Mouse (Mus musculus): ENCODE data around the gene Wfdc21. TPM values are rescaled to one million over a fixed set of nuclear protein-coding genes. Genes with fewer than 3 reads are reported as not detected.

Gene Wfdc21
- total RNA-seq (2021) = not detected

- DNase-seq (ENCODE audit: extremely low spot score in 1 of 2, low spot score in 1 of 2) = no peak
These were observed at the start of gene Wfdc21 for GRCm38 (mm10) chr11:83746681-83747080. TSS of gene Wfdc21 (plus strand) at chr11:83746940.

DNA sequence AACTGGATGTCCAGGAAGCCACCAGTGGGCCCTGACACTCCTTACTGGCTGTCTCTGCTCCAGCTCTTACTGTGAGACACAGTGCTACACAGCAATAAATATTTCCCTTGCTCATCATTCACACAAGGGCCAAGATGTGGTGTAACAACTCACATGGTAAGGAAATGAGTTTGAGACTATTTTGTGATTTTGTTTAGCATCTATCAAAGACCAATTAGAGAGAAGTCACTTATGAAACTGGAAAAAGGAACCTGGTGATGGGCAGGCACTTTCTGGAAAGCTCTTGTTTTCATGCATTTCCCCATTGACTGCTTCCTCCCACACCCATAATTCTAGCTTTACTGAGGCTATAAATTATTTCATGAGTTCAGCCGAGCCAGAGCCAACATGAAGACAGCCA, 43.0 kb upstream of the Wfdc21 start, which contains the start of gene Wfdc17:
Wfdc17 (plus strand) TSS at position 287 of the 400 bp plus-strand sequence.
- no peak for DNase-seq (ENCODE audit: extremely low spot score in 1 of 2, low spot score in 1 of 2)

- DNase-seq (ENCODE audit: extremely low spot score in 1 of 2, low spot score in 1 of 2) = no peak
These were observed 38.0 kb upstream of the Wfdc21 start, which contains the start of gene Wfdc18 for GRCm38 (mm10) chr11:83708715-83709114. TSS of gene Wfdc18 (plus strand) at chr11:83709015.

- peak in 1 of 2 experiments; percentile 21 for DNase-seq (ENCODE audit: extremely low spot score in 1 of 2, low spot score in 1 of 2)
These were observed 37.1 kb upstream of the Wfdc21 start for GRCm38 (mm10) chr11:83709683-83710082.

DNA sequence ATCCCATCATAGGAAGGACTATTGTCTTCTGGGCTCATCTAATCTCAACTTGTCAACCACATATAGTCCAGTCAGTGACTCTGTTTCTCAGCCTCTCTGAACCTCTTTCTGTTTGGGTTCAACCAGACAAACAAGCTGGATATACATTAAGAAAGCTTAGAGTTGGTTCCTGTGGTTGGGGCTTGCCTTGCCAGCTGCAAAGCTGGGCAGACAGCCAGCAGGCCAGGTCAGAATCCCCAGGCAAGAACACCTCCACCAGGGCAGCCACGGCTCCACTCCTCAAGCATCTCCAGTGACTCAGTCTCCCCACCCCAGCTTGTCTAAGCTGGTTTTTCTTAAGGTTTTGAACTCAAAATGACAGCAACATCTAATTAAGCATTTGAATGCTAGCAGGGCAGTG, 34.1 kb upstream of the Wfdc21 start:
- no peak for DNase-seq (ENCODE audit: extremely low spot score in 1 of 2, low spot score in 1 of 2)

DNA sequence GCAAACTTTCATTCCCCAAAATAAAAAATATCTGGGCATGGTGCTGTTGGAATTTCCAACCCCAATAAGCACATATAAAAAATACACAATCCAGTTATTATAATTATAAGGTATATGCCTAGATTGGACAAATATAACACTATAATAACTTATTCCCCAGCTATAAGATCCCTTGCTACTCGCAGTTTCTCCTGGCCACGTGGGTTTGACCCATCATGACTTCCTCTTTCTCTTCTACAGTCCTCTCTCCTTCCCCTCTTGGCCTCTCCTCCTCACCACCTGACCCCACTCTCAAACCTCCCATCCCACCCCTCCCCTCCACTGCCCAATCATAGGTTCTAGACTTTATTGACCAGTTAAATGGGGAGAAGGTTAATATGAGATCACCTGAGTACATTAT, 32.8 kb upstream of the Wfdc21 start:
- no peak for DNase-seq (ENCODE audit: extremely low spot score in 1 of 2, low spot score in 1 of 2)

GRCm38 (mm10) chr11:83717042-83717665, 29.6 kb upstream of the Wfdc21 start:
- no peak for DNase-seq (ENCODE audit: extremely low spot score in 1 of 2, low spot score in 1 of 2)

GRCm38 (mm10) chr11:83720766-83721165, 26.0 kb upstream of the Wfdc21 start:
- DNase-seq (ENCODE audit: extremely low spot score in 1 of 2, low spot score in 1 of 2) = no peak

- no peak for DNase-seq (ENCODE audit: extremely low spot score in 1 of 2, low spot score in 1 of 2)
These were observed 17.8 kb upstream of the Wfdc21 start for GRCm38 (mm10) chr11:83728757-83729432.

DNA sequence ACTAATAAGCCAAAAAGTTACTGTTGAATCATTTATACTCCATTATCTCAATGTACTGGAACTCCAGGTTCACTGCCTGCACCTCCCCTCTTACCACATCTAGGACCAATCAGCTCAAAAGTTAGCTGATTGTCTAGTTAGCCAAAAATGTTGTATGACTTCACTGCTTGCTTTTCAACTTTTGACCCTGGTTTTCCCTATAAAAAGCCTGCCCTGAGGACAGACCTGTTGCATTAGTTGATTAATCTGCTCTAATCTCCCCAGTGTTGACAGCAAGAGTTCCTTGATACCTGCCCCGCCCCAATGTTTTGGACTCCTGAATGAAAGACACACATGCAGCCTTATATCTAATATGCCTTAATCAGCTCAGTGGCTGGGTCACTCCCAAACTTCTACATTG, 15.6 kb upstream of the Wfdc21 start:
- DNase-seq (ENCODE audit: extremely low spot score in 1 of 2, low spot score in 1 of 2) = no peak

GRCm38 (mm10) chr11:83733071-83733640, 13.6 kb upstream of the Wfdc21 start:
- no peak for DNase-seq (ENCODE audit: extremely low spot score in 1 of 2, low spot score in 1 of 2)

DNA sequence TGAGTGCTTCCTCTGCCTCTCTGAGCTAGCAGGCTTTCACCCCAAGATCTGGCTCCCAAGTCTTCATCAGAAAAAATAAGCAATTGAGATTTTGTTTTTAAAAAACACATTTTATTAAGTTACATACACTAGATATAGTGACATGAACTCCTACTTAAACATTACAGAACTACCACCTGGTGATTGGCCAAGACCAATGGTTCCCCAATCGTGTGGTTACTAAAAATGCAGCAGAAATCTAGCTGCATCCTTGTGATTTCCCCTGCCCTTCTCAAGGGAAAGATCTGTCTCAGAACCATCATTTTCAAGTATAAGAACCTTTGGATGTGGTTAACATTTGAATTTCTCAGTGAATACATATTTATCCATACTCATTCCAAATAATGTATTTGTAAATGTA, 12.5 kb upstream of the Wfdc21 start:
- no peak for DNase-seq (ENCODE audit: extremely low spot score in 1 of 2, low spot score in 1 of 2)

DNA sequence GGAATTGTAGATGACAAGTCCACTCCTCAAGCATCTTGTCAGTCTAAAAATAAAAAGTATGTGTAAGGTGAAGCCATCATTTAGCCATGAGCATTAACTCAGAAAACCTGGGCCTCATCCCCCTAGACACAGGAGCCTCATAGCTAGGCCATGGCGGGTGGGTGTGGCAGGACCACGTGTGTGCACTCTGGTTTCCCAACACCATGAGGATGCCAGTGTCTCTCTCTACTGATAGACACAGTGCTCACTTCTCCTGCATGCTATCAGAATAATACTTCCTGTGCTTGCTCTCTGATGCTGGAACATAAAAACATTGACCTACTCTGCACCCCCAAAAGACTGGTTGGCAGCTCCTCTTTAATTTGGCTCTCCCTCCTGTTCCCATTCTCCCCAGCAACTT, 10.9 kb upstream of the Wfdc21 start:
- DNase-seq (ENCODE audit: extremely low spot score in 1 of 2, low spot score in 1 of 2) = no peak

DNA sequence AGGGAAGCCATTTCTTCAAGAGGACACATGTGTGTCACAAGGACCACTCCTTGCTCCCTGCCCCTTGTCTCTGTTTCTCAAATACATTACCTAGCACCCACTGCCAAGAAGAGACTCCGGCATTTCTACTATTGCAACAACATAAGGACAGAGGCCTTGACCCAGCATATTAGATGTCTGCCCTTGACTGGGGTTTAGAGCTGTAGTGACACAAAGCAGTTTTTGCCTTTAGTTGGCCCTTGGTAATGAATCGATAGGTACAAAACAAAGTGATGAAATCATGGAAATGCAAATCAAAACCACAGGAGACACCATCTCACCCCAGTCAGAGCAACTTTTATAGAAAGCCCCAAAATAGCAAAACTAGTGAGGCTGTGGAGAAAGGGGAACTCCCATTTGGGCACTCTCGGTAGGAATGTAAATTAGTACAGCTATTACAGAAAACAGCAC, 9.6 kb upstream of the Wfdc21 start:
- no peak for DNase-seq (ENCODE audit: extremely low spot score in 1 of 2, low spot score in 1 of 2)

DNA sequence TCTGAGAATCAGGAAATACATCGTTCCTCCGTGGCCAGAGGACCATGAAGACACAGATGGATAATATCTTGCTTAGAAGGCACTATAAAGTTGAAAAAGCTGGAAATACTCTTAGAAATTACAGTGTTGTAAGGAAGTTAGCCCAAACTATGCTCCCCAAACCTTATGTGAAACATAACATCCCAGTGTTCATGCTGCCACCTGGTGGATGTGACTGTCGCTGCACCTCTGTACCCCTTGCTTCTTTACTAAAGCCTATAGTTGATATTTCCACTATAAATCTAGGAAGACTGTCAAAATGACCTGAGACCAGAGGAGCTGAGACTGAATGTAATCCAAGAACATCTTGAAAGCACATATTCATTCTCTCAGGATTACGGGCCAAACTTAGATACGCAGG, 7.5 kb upstream of the Wfdc21 start:
- DNase-seq (ENCODE audit: extremely low spot score in 1 of 2, low spot score in 1 of 2) = peak; percentile 60 to 92

- DNase-seq (ENCODE audit: extremely low spot score in 1 of 2, low spot score in 1 of 2) = no peak
These were observed 6.2 kb upstream of the Wfdc21 start for GRCm38 (mm10) chr11:83740443-83740991.

DNA sequence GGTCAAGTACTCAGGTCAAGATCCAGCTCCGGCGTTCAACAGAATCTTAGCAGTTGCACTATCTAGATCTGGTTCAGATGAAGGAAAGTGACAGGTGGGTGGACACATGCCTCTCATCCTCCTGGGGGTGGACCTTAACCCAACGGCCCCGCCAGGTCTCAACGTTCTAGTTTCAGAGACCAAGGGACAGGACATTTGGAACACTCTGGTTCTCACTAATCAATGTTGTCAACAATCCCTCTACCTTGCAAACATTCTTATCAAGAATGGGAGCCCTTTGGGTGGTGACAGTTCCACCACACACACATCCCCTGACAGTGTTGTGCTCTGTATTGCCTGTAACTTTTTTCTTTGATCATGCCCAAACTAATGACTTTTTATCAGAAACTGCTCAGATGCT, 4.9 kb upstream of the Wfdc21 start:
- DNase-seq (ENCODE audit: extremely low spot score in 1 of 2, low spot score in 1 of 2) = no peak

DNA sequence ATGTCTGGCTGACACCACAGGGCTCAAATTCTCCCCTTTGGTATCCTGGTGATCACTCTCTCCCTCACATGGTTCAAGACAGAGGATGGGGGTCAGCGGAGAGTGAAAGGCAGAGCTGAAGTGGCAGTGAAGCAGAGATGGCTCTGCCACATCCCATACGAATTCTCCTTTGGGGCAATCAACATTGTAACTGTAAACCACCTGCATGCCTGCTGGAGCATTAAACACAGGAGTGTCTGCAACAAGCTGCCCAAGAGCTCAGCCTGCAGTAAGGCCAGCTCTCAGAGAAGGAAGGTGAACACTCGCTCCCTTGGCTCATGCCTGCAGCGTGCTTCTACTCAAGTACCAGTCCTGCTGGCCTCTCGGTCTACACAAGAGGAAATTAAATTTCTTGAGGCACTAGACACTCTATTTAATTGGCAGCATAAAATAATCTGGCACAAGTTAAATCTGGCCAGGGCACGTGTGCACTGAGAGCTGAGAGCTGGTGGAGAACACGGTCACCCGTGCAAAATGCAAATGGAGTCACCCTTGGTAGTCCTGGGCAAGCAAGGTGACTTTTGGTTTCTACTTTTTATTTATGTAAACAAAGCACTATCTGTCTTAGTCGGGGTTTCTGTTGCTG, 3.9 kb upstream of the Wfdc21 start:
- no peak for DNase-seq (ENCODE audit: extremely low spot score in 1 of 2, low spot score in 1 of 2)

DNA sequence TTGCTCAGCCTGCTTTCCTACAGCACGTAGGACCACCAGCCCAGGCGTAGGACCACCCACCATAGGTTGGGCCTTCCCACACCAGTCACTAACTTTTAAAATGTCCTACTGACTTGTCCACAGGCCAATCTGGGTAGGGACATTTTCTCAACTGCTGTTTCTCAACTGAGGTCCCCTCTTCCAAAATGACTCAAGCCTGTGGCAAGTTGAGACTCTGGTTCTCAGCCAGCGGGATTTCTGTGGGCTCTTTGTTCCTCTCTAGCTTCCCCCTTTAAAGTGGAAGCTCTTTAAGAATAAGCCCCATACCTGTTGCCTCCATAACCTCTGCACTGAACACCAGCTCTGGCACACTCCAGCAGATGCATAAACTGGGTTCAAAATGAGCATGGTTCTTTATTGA, 3.2 kb upstream of the Wfdc21 start:
- DNase-seq (ENCODE audit: extremely low spot score in 1 of 2, low spot score in 1 of 2) = no peak

- no peak for DNase-seq (ENCODE audit: extremely low spot score in 1 of 2, low spot score in 1 of 2)
These were observed 588 bp upstream of the Wfdc21 start for GRCm38 (mm10) chr11:83746152-83746551.

Data from layer of hippocampus, postnatal 25 days (tissue).